Mouse (Mus musculus) liver, postnatal 0 days (tissue): ENCODE results near the gene Sugt1.

ENCODE experiments used
- CTCF ChIP-seq: sonication (generic); IDR thresholded peaks from 2 replicates; pipeline ENCODE4 v1.5.1; 2016; ENCODE audit warnings: antibody characterized with exemption, low read depth
- EP300 ChIP-seq: IDR thresholded peaks from 2 replicates; pipeline ENCODE4 v1.6.1; 2016; ENCODE audit warnings: antibody characterized with exemption, low read depth, mild to moderate bottlenecking

DNA sequence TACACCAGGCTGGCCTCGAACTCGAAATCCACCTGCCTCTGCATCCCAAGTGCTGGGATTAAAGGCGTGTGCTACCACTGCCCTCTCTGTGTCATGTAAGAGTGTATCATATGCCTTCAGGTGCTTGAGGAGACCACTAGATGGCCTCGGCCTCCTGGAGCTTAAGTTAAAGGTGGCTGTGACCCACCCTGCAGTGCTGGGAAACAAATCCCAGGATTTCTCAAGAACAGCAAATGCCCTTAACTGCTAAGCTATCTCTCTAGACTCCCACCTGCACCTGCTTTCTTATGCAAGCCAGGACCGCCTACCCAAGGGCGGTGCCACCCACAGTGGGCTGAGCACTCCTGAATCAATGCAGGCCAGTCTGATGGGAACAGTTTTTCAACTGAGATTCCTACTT is 22.7 kb upstream of the Sugt1 start:
- TF ChIP-seq CTCF (peak; percentile 56), EP300 (no peak)
